Mouse (Mus musculus): Measurements from ENCODE around the gene Adgra3. TPM values are rescaled to one million over a fixed set of nuclear protein-coding genes. Genes with fewer than 3 reads are reported as not detected.

Adgra3 gene
- polyA plus RNA-seq, 1 experiment from 2014 or later, result 23.7 TPM

- Histone ChIP-seq H3K27me3 (ENCODE audit: control insufficient read depth, insufficient read depth, low read length) (no peaks in the 10 kb centered on the region), H3K4me2 (ENCODE audit: low read length) (no peak overlapping the region), H3K4me1 (ENCODE audit: control insufficient read depth in 2 of 2, insufficient read depth in 2 of 2, low read length in 2 of 2) (peaks cover 14 to 39% of the 10 kb centered on the region in 2 experiments), H3K4me3 (ENCODE audit: control insufficient read depth in 1 of 2, insufficient read depth in 1 of 2, low read depth in 1 of 2, low read length in 2 of 2) (no peak overlapping the region), H3K27ac (replicated peaks in 1 of 2; ENCODE audit: control insufficient read depth in 1 of 2, insufficient read depth in 1 of 2, low read depth in 2 of 2, low read length in 2 of 2) (no peak overlapping the region), H3K9me3 (ENCODE audit: control insufficient read depth, low read length) (no peaks in the 10 kb centered on the region), H3K9ac (ENCODE audit: low read length) (no peak overlapping the region), H3K36me3 (ENCODE audit: control insufficient read depth, insufficient read depth, low read length) (no peaks in the 10 kb centered on the region)
- ATAC-seq (ENCODE audit: insufficient number of reproducible peaks, insufficient read depth, low FRiP score, low read depth), result no peak
- 80% methylated on average over 2 of the region's 2 CpGs for WGBS
Observed at GRCm38 (mm10) chr5:50031763-50032272, 27.0 kb downstream of the Adgra3 start.

DNA sequence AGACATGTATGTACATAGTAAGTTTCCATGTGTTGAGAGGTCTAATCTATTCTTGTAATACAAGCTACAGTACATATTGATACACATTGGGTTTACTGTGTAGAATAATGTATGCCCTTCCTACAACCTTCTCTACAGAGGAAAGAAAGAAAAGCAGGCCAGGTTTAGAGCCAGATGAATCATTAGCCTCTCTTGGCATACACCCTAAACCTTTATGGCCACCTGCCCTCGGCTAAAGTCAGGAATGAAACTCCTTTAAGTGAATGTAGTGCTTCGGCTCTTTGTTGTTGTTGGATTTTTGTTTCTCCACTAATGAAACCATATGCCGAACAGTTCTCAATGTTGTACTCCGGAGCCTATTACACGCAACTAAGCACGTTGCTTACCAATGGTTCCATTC lies 27.5 kb downstream of the Adgra3 start:
- Histone ChIP-seq H3K4me1 (ENCODE audit: control insufficient read depth in 2 of 2, insufficient read depth in 2 of 2, low read length in 2 of 2) (peaks cover 15 to 39% of the 10 kb centered on the region in 2 experiments), H3K4me3 (ENCODE audit: control insufficient read depth in 1 of 2, insufficient read depth in 1 of 2, low read depth in 1 of 2, low read length in 2 of 2) (no peak overlapping the region), H3K36me3 (ENCODE audit: control insufficient read depth, insufficient read depth, low read length) (no peaks in the 10 kb centered on the region), H3K27ac (replicated peaks in 1 of 2; ENCODE audit: control insufficient read depth in 1 of 2, insufficient read depth in 1 of 2, low read depth in 2 of 2, low read length in 2 of 2) (no peak overlapping the region), H3K27me3 (ENCODE audit: control insufficient read depth, insufficient read depth, low read length) (no peaks in the 10 kb centered on the region), H3K4me2 (ENCODE audit: low read length) (no peak overlapping the region), H3K9ac (ENCODE audit: low read length) (no peak overlapping the region), H3K9me3 (ENCODE audit: control insufficient read depth, low read length) (no peaks in the 10 kb centered on the region)
- no peak for ATAC-seq (ENCODE audit: insufficient number of reproducible peaks, insufficient read depth, low FRiP score, low read depth)
- WGBS, result 90% methylated on average over 6 of the region's 6 CpGs

- ATAC-seq (ENCODE audit: insufficient number of reproducible peaks, insufficient read depth, low FRiP score, low read depth), result no peak
- H3K4me3 ChIP-seq (ENCODE audit: control insufficient read depth in 1 of 2, insufficient read depth in 1 of 2, low read depth in 1 of 2, low read length in 2 of 2), result no peak overlapping the region
- no peak overlapping the region for H3K9ac ChIP-seq (ENCODE audit: low read length)
- no peak overlapping the region for H3K4me2 ChIP-seq (ENCODE audit: low read length)
- H3K4me1 ChIP-seq (ENCODE audit: control insufficient read depth in 2 of 2, insufficient read depth in 2 of 2, low read length in 2 of 2), result peaks cover 18 to 39% of the 10 kb centered on the region in 2 experiments
- no peaks in the 10 kb centered on the region for H3K27me3 ChIP-seq (ENCODE audit: control insufficient read depth, insufficient read depth, low read length)
- H3K36me3 ChIP-seq (ENCODE audit: control insufficient read depth, insufficient read depth, low read length), result peaks cover 5% of the 10 kb centered on the region; the same call in 1 of the 2 replicates
- H3K9me3 ChIP-seq (ENCODE audit: control insufficient read depth, low read length), result no peaks in the 10 kb centered on the region
- 90% methylated on average over 6 of the region's 6 CpGs for WGBS
- H3K27ac ChIP-seq (replicated peaks in 1 of 2; ENCODE audit: control insufficient read depth in 1 of 2, insufficient read depth in 1 of 2, low read depth in 2 of 2, low read length in 2 of 2), result no peak overlapping the region
Observed at GRCm38 (mm10) chr5:50029662-50030061, 29.1 kb downstream of the Adgra3 start.

- H3K4me2 ChIP-seq (ENCODE audit: low read length), result peak overlapping the region; percentile 2; the same call in 1 of the 2 replicates
- H3K4me1 ChIP-seq (ENCODE audit: control insufficient read depth in 2 of 2, insufficient read depth in 2 of 2, low read length in 2 of 2), result peaks cover 15 to 25% of the 10 kb centered on the region in 2 experiments
- ATAC-seq (ENCODE audit: insufficient number of reproducible peaks, insufficient read depth, low FRiP score, low read depth), result no peak
- 45% methylated on average over 5 of the region's 5 CpGs for WGBS
- no peak overlapping the region for H3K4me3 ChIP-seq (ENCODE audit: control insufficient read depth in 1 of 2, insufficient read depth in 1 of 2, low read depth in 1 of 2, low read length in 2 of 2)
- peaks cover 18% of the 10 kb centered on the region for H3K36me3 ChIP-seq (ENCODE audit: control insufficient read depth, insufficient read depth, low read length)
- no peaks in the 10 kb centered on the region for H3K27me3 ChIP-seq (ENCODE audit: control insufficient read depth, insufficient read depth, low read length)
- H3K9ac ChIP-seq (ENCODE audit: low read length), result no peak overlapping the region
- peak overlapping the region; percentile 53 to 56 for H3K27ac ChIP-seq (replicated peaks in 1 of 2; ENCODE audit: control insufficient read depth in 1 of 2, insufficient read depth in 1 of 2, low read depth in 2 of 2, low read length in 2 of 2)
- H3K9me3 ChIP-seq (ENCODE audit: control insufficient read depth, low read length), result no peaks in the 10 kb centered on the region
Observed at GRCm38 (mm10) chr5:50027561-50027960, 31.2 kb downstream of the Adgra3 start.

- Histone ChIP-seq H3K27ac (replicated peaks in 1 of 2; ENCODE audit: control insufficient read depth in 1 of 2, insufficient read depth in 1 of 2, low read depth in 2 of 2, low read length in 2 of 2) (peak overlapping the region; percentile 53 to 56), H3K4me3 (ENCODE audit: control insufficient read depth in 1 of 2, insufficient read depth in 1 of 2, low read depth in 1 of 2, low read length in 2 of 2) (no peak overlapping the region), H3K4me2 (ENCODE audit: low read length) (peak overlapping the region; percentile 2; the same call in 1 of the 2 replicates), H3K4me1 (ENCODE audit: control insufficient read depth in 2 of 2, insufficient read depth in 2 of 2, low read length in 2 of 2) (peaks cover 15 to 25% of the 10 kb centered on the region in 2 experiments), H3K27me3 (ENCODE audit: control insufficient read depth, insufficient read depth, low read length) (no peaks in the 10 kb centered on the region), H3K9ac (ENCODE audit: low read length) (no peak overlapping the region), H3K36me3 (ENCODE audit: control insufficient read depth, insufficient read depth, low read length) (peaks cover 18% of the 10 kb centered on the region), H3K9me3 (ENCODE audit: control insufficient read depth, low read length) (no peaks in the 10 kb centered on the region)
- no peak for ATAC-seq (ENCODE audit: insufficient number of reproducible peaks, insufficient read depth, low FRiP score, low read depth)
- WGBS, result 47% methylated on average over 7 of the region's 7 CpGs
Observed at GRCm38 (mm10) chr5:50027001-50027400, 31.8 kb downstream of the Adgra3 start.

GRCm38 (mm10) chr5:50026148-50026547 lies 32.7 kb downstream of the Adgra3 start:
- Histone ChIP-seq H3K4me3 (ENCODE audit: control insufficient read depth in 1 of 2, insufficient read depth in 1 of 2, low read depth in 1 of 2, low read length in 2 of 2) (no peak overlapping the region), H3K4me1 (ENCODE audit: control insufficient read depth in 2 of 2, insufficient read depth in 2 of 2, low read length in 2 of 2) (peaks cover 15 to 25% of the 10 kb centered on the region in 2 experiments), H3K36me3 (ENCODE audit: control insufficient read depth, insufficient read depth, low read length) (peaks cover 23% of the 10 kb centered on the region), H3K27ac (replicated peaks in 1 of 2; ENCODE audit: control insufficient read depth in 1 of 2, insufficient read depth in 1 of 2, low read depth in 2 of 2, low read length in 2 of 2) (no peak overlapping the region), H3K9ac (ENCODE audit: low read length) (no peak overlapping the region), H3K9me3 (ENCODE audit: control insufficient read depth, low read length) (no peaks in the 10 kb centered on the region), H3K4me2 (ENCODE audit: low read length) (no peak overlapping the region), H3K27me3 (ENCODE audit: control insufficient read depth, insufficient read depth, low read length) (no peaks in the 10 kb centered on the region)
- ATAC-seq (ENCODE audit: insufficient number of reproducible peaks, insufficient read depth, low FRiP score, low read depth), result no peak
- 74% methylated on average over 3 of the region's 3 CpGs for WGBS

DNA sequence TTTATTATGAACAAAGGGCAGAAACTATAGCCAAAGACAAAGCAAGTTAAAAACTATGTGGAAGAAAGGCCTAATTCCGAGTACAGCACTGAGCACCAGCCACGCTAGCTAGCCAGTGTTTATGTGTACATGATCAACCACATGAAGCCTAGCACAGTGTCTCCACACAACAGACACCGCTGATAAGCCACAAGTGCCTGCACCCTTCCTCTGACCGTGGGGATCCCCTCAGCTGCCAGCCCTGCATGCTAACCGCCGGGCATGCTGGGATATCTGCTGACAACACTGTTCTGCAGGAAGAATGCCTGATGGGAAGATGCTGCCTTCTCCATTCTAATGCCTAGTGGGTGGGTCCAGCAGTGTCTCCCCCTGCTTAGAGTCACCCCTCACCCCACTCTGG lies 34.7 kb downstream of the Adgra3 start:
- WGBS, result 64% methylated on average over 6 of the region's 6 CpGs
- H3K4me1 ChIP-seq (ENCODE audit: control insufficient read depth in 2 of 2, insufficient read depth in 2 of 2, low read length in 2 of 2), result peaks cover 15 to 25% of the 10 kb centered on the region in 2 experiments
- H3K36me3 ChIP-seq (ENCODE audit: control insufficient read depth, insufficient read depth, low read length), result peaks cover 30% of the 10 kb centered on the region
- ATAC-seq (ENCODE audit: insufficient number of reproducible peaks, insufficient read depth, low FRiP score, low read depth), result no peak
- no peak overlapping the region for H3K27ac ChIP-seq (replicated peaks in 1 of 2; ENCODE audit: control insufficient read depth in 1 of 2, insufficient read depth in 1 of 2, low read depth in 2 of 2, low read length in 2 of 2)
- H3K4me2 ChIP-seq (ENCODE audit: low read length), result no peak overlapping the region
- no peaks in the 10 kb centered on the region for H3K27me3 ChIP-seq (ENCODE audit: control insufficient read depth, insufficient read depth, low read length)
- no peak overlapping the region for H3K9ac ChIP-seq (ENCODE audit: low read length)
- H3K4me3 ChIP-seq (ENCODE audit: control insufficient read depth in 1 of 2, insufficient read depth in 1 of 2, low read depth in 1 of 2, low read length in 2 of 2), result no peak overlapping the region
- no peaks in the 10 kb centered on the region for H3K9me3 ChIP-seq (ENCODE audit: control insufficient read depth, low read length)

- H3K4me2 ChIP-seq (ENCODE audit: low read length), result no peak overlapping the region
- no peak overlapping the region for H3K9ac ChIP-seq (ENCODE audit: low read length)
- WGBS, result 88% methylated on average over 5 of the region's 5 CpGs
- ATAC-seq (ENCODE audit: insufficient number of reproducible peaks, insufficient read depth, low FRiP score, low read depth), result no peak
- H3K4me3 ChIP-seq (ENCODE audit: control insufficient read depth in 1 of 2, insufficient read depth in 1 of 2, low read depth in 1 of 2, low read length in 2 of 2), result no peak overlapping the region
- H3K9me3 ChIP-seq (ENCODE audit: control insufficient read depth, low read length), result no peaks in the 10 kb centered on the region
- H3K4me1 ChIP-seq (ENCODE audit: control insufficient read depth in 2 of 2, insufficient read depth in 2 of 2, low read length in 2 of 2), result no peaks in the 10 kb centered on the region
- no peaks in the 10 kb centered on the region for H3K27me3 ChIP-seq (ENCODE audit: control insufficient read depth, insufficient read depth, low read length)
- peaks cover 30% of the 10 kb centered on the region for H3K36me3 ChIP-seq (ENCODE audit: control insufficient read depth, insufficient read depth, low read length)
- H3K27ac ChIP-seq (replicated peaks in 1 of 2; ENCODE audit: control insufficient read depth in 1 of 2, insufficient read depth in 1 of 2, low read depth in 2 of 2, low read length in 2 of 2), result no peak overlapping the region
Observed at GRCm38 (mm10) chr5:50015987-50016587, 42.7 kb downstream of the Adgra3 start.

All from heart, embryonic 14.5 days (tissue).